Mouse (Mus musculus) kidney, postnatal 4 days (tissue): ENCODE data around the gene Fitm1.

Experiments used
- DNase-seq, 2 experiments: peaks; one replicate each; pipeline ENCODE4 v3.0.0; 2021; ENCODE audit warnings: mixed read lengths in 2 of 2

The Fitm1 gene

GRCm38 (mm10) chr14:55598521-55599390, 23.3 kb downstream of the Fitm1 start:
- DNase-seq = no peak

DNA sequence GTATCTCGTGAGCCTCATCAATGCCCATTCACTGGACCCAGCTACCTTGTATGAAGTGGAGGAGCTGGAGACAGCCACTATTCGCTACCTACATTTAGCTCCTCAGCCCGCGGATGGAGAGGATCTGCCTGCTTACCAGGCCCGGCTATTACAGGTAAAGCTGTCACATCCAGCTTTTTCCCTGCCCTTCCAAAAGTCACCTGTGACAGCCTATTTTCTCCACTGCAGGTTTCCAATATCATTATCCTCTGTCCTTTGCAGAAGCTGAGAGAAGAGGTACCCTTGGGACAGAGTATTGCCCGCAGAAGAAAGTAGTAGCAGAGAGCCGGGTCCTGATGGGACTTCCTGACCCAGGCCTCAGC, 27.8 kb downstream of the Fitm1 start, which contains the start of gene Irf9:
Irf9 (plus strand) TSS at position 301 of the 362 bp plus-strand sequence.
- DNase-seq = no peak

GRCm38 (mm10) chr14:55603633-55604576, 28.5 kb downstream of the Fitm1 start:
- DNase-seq = peak; percentile 94 to 95

DNA sequence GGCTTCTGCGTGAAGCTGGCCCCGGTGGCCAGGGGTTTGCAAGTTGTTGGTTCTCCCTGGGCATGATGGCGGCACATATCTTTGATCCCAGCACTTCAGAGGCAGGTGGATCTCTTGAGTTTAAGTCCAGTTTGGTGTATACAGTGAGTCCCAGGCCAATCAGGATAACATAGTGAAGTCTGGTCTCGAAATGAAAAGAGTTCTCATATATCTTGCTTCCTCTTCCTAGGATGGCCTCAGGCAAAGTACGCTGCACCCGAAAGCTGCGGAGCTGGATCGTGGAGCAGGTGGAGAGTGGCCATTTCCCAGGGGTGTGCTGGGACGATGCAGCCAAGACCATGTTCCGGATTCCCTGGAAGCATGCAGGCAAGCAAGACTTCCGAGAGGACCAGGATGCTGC, 29.4 kb downstream of the Fitm1 start:
- DNase-seq = no peak

- no peak for DNase-seq
These were observed 30.5 kb downstream of the Fitm1 start for GRCm38 (mm10) chr14:55605743-55606459.

DNA sequence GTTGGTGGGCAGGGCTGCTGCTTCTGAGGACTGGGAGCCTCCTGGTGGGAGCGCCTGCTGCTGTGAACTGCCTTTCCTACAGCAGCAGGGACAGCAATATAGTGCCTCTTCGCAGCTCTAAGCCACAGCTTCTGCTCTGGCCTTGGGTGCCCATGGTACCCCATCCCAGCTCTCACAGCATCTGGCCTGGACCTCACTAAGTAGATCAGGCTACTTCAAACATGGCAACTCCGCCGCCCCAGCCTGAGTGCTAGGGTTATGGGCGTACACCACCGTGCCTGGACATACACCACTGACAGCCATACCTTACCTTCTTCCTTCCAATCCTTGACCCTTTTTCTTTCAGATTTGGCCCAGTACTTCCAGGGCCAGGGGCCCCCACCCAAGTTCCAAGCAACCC, 32.9 kb downstream of the Fitm1 start:
- DNase-seq = no peak

DNA sequence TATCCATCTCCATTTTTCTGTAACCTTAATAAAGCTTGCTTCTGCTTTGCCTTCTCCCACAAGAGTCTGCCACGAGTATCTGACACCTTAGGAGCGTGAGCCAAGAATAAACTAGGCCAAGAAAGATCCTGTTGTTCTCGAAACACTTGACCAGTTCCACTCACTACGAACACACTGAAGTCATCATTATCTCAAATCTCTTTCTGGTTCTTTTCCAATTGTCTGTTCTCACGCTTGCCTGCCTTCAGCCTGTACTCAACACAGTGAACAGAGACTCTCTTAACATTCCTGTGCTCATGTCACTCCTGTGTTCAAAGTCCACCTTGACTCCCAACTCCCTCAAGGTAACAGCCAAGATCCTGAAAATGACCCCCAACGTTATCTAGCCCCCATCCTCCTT, 37.9 kb downstream of the Fitm1 start:
- DNase-seq = no peak

DNA sequence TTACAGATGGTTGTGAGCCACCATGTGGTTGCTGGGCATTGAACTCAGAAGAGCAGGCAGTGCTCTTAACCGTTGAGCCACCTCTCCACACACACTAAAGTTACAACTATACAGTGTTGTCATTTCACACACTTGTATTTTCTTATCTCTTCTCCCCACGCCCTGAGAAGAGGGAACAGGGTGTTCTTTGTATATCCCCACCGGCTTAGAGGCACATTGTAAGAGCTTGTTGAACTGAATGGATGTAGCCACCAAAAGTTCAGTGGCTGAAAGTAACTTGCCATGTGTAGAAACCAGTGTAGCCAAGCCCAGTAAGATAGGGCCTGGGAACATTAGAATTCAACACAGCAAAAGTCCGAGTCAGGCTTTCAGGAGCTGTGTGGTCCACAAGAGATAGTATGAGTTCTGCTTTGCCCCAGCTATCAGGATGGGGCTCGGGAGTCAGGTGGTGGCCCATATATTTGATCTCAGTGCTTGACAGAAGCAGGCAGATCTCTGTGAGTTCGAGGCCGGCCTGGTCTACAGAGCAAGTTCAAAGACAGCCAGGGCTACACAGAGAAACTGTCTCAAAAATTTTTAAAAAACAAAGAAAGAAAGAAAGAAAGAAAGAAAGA, 39.3 kb downstream of the Fitm1 start:
- no peak for DNase-seq

DNA sequence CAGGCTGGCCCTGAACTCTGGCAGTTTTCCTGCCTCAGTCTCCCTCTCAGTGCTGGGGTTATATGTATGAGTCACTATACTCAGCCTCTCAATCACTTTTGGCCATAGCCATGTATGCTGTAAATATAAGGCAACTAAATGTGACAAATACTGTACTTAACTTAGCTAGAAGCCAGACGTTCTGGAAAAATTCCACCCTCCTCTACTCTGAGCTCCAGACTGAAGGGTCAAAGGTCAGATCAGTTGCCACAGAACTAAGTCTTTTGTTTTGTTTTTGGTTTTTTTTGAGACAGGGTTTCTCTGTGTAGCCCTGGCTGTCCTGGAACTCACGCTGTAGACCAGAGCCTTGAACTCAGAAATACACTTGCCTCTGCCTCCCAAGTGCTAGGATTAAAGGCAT, 40.5 kb downstream of the Fitm1 start:
- DNase-seq = no peak

DNA sequence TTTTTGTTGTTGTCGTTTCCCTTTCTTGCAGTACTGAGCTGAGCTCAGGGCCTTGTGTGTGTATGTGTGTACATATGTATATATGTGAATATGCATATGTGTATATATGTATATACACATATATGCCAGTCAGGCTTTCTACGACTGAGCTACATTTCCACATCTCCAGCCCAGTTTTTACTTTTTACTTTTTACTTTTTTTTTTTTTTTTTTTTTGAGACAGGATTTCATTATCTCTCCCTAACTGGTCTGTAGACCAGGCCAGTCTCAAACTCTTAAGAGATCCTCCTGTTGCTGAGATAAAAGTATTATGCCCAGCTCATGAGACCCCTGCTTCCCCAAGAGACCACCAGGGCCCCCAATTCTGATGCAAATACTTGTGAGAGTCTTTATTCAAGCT, 41.4 kb downstream of the Fitm1 start:
- DNase-seq = no peak

- DNase-seq = peak; percentile 48 to 69
These were observed 42.4 kb downstream of the Fitm1 start, which contains the start of gene Rec8 for GRCm38 (mm10) chr14:55617822-55618221. TSS of gene Rec8 (plus strand) at chr14:55618037.

DNA sequence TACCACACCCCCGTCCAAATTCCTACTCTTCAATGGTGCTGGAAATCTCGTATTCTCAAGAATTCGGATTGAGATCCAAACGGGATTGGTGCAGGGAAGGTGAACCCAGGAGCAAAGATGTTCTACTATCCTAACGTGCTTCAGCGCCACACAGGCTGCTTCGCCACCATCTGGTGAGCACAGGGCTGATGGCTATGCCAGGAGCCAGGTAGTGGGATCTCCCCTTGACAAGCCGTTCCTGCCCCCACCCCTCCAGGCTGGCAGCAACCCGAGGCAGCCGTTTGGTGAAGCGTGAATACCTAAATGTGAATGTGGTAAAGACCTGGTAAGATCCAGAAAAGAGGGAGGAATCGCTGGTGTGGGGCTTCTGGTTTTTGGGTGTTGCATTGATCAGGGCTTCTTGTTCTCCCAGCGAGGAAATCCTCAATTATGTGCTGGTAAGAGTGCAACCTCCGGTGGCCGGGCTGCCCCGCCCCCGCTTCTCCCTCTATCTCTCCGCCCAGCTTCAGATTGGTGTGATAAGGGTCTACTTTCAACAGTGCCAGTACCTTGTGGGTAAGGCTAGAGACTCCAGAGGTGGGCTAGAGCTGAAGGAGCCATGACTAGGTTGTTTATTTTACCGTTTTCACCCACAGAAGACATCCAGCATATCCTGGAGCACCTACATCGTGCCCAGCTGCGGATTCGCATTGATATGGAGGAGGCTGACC, 43.2 kb downstream of the Fitm1 start:
- peak in 1 of 2 experiments; percentile 33 for DNase-seq
